Mouse (Mus musculus) adrenal gland, postnatal 14 days (tissue): ENCODE results near the gene Trit1. TPM values are rescaled to one million over a fixed set of nuclear protein-coding genes. Genes with fewer than 3 reads are reported as not detected.

Experiments
- DNase-seq: peaks from one replicate; pipeline ENCODE4 v3.0.0; 2021; ENCODE audit warnings: mixed read lengths
- long read RNA-seq, 2 experiments: library from polyadenylated mRNA; stranded (forward); transcript quantifications; one replicate each; pipeline ENCODE4 v2.0.0; 2021
- total RNA-seq: library from RNA; stranded (reverse); gene quantifications from 2 replicates; pipeline ENCODE4 v1.2.3, GENCODE M21; 2021

Trit1 gene
- total RNA-seq = 19.0 and 25.7 TPM in 2 replicates
- long read RNA-seq, experiment 1, transcript Trit1-201 (11 exons, 2,074 nt) = major isoform, 8 of 15 reads
- long read RNA-seq, experiment 1, partial matches to known transcripts = 0 of 15 reads
- long read RNA-seq, experiment 1, other reads (novel, unspliced or antisense) = 5 of 15 reads
- long read RNA-seq, experiment 2, transcript Trit1-201 (11 exons, 2,074 nt) = major isoform, 7 of 16 reads
- long read RNA-seq, experiment 2, partial matches to known transcripts = 2 of 16 reads
- long read RNA-seq, experiment 2, other reads (novel, unspliced or antisense) = 7 of 16 reads

GRCm38 (mm10) chr4:123016451-123016957 is at the start of gene Trit1:
TSS of gene Trit1 (plus strand) at chr4:123016597.
- DNase-seq = peak; percentile 96

- no peak for DNase-seq
Measured at GRCm38 (mm10) chr4:122968106-122968505, 48.3 kb upstream of the Trit1 start.

GRCm38 (mm10) chr4:122971191-122971590 is 45.2 kb upstream of the Trit1 start:
- DNase-seq = no peak

- DNase-seq = no peak
Measured at GRCm38 (mm10) chr4:122971646-122972045, 44.8 kb upstream of the Trit1 start.

- no peak for DNase-seq
Measured at GRCm38 (mm10) chr4:122972056-122972455, 44.3 kb upstream of the Trit1 start.

GRCm38 (mm10) chr4:122974976-122975520 is 41.3 kb upstream of the Trit1 start:
- DNase-seq = no peak

GRCm38 (mm10) chr4:122976885-122977284 is 39.5 kb upstream of the Trit1 start:
- no peak for DNase-seq

GRCm38 (mm10) chr4:122978850-122979249 is 37.5 kb upstream of the Trit1 start:
- peak; percentile 31 for DNase-seq

- DNase-seq = peak; percentile 58
Measured at GRCm38 (mm10) chr4:122979826-122980225, 36.6 kb upstream of the Trit1 start.

GRCm38 (mm10) chr4:122980684-122981083 is 35.7 kb upstream of the Trit1 start:
- no peak for DNase-seq

- DNase-seq = no peak
Measured at GRCm38 (mm10) chr4:122981238-122981637, 35.2 kb upstream of the Trit1 start.

GRCm38 (mm10) chr4:122981930-122982329 is 34.5 kb upstream of the Trit1 start:
- DNase-seq = no peak

GRCm38 (mm10) chr4:122982537-122982936 is 33.9 kb upstream of the Trit1 start:
- DNase-seq = no peak

- no peak for DNase-seq
Measured at GRCm38 (mm10) chr4:122983486-122984261, 32.7 kb upstream of the Trit1 start.

GRCm38 (mm10) chr4:122985110-122985509 is 31.3 kb upstream of the Trit1 start:
- peak; percentile 63 for DNase-seq

GRCm38 (mm10) chr4:122987421-122987820 is 29.0 kb upstream of the Trit1 start:
- peak; percentile 43 for DNase-seq

GRCm38 (mm10) chr4:122988004-122988403 is 28.4 kb upstream of the Trit1 start:
- peak; percentile 29 for DNase-seq

- no peak for DNase-seq
Measured at GRCm38 (mm10) chr4:122991177-122991576, 25.2 kb upstream of the Trit1 start.

- no peak for DNase-seq
Measured at GRCm38 (mm10) chr4:122992276-122992675, 24.1 kb upstream of the Trit1 start.

GRCm38 (mm10) chr4:122995404-122996220 is 20.8 kb upstream of the Trit1 start, which contains the start of gene Mycl:
TSS of gene Mycl (plus strand) at chr4:122995652.
- DNase-seq = peak; percentile 83

GRCm38 (mm10) chr4:122996221-122996617 is 20.2 kb upstream of the Trit1 start:
- DNase-seq = peak; percentile 48
